Mouse (Mus musculus): Measurements from ENCODE around the gene Abca8a.
"Not testable (repeated sequence)": the region's sequence is repeated elsewhere in the genome, so short reads cannot be mapped to it uniquely, and the experiment has no call there.

The Abca8a gene

GRCm38 (mm10) chr11:109987460-109988072, 108.2 kb downstream of the Abca8a start:
- DNase-seq (ENCODE audit: low read depth) = not testable (repeated sequence)

- DNase-seq (ENCODE audit: low read depth) = no peak
Observed at GRCm38 (mm10) chr11:109981872-109982271, 113.9 kb downstream of the Abca8a start.
